Mouse (Mus musculus): ENCODE measurements around the gene Utp14b.
A peak's percentile ranks its signal among the peaks of the same experiment; 100 is the strongest.

Utp14b gene

DNA sequence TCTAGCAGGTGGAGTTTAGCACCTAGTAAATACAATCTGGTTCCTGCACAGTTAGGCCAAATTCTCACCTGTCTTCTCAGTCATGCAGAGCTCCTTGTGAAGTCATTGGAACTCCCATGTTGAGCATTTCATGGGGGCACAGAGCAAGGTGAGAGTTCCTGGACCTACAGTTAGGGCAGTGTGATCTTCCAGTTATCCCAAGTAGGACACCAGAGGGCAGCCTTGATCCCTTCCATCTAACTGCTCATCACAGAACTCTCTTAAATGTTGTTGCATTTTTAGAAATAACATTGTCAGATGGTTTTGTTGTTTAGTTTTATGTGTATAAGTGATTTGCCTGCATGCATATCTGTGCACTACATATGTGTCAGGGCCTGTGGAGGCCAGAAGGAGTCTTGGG, 29.0 kb downstream of the Utp14b start:
- DNase-seq (ENCODE audit: inconsistent ontology term): no peak

DNA sequence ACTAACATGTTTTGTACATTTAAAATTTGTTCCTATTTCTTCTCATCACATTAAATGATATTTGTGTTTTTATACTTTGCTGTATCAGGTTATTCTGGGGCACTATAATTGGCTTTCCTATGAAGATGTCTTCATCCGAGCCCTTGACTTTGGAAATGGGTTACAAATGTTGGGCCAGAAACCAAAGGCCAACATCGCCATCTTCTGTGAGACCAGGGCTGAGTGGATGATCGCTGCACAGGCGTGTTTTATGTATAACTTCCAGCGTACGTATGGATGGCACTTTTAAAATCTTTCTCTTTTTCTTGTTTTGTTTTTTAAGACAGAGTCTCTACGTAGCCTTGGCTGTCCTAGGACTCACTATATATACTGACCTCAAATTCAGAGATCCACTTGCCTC, 30.3 kb downstream of the Utp14b start:
- no peak for DNase-seq (ENCODE audit: inconsistent ontology term)

DNA sequence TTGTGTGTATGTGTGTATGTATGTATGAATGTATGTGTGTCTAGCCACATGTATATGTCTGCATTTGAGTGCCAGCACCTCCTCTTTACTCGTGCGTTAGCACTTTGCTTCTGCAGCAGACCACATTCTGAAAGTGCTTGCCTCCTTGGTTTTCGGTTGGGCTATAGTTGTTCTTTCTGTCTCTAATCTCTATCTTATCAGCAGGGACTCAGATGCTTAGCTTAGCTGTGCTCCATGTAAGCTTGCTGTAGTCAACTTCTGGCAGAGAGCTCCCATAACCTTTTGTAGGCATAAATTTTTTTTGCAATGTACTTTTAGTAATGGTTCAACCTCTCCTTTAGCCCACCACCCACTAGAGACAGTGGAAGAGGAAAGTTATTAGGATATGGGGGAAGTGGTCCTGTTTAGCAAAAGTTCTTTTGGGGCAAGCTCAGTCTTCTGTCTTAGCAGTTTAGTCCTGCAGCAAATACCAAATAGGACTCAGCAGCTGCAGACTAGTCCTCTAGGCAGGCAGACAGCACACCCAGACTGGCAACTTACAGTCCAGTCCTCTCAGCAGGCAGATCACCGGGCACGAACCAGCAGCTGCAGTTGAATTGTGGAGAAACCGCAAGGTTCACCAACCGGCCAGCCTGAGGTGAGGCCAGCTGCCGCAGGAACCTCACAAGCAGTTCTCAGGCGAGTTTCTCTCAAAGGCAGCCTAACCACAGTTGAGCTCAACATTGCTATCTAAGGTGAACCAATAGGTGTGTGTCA, 36.8 kb downstream of the Utp14b start:
- DNase-seq (ENCODE audit: inconsistent ontology term): no peak

DNA sequence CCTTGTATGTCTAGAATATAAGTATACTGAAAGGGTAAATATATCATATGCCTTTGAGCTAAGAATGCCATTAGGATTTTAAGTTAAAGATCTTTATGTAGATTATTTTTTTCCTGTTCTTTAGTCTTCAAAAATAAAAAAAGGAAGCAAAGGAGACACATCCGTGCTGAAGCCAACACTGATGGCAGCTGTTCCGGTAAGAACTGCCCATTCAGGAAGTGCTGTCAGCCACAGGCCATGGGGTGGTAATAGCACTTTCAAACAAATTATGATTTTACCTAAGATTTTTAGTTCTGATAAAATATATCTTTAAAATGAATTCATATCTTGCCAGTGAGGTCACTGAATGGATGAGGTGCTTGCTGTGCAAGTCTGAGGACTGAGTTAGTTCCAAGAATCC, 38.5 kb downstream of the Utp14b start:
- no peak for DNase-seq (ENCODE audit: inconsistent ontology term)

DNA sequence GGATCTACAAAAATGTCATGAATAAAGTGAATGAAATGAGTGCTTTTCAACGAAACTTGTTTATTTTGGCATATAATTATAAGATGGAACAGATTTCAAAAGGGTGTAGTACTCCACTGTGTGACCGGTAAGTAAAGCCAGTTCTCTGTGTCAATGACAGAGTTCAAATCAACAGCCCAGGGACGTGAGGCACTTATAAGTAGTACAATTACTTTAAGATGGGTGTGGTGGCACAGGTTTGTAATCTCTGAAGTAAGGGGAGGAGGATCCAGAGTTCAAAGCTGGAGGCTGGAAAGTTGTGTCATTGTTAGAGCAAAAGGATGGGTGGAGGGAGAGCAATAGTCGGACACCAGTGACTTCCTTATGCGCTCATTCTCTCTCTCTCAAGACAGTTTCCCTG, 39.1 kb downstream of the Utp14b start:
- DNase-seq (ENCODE audit: inconsistent ontology term): no peak

DNA sequence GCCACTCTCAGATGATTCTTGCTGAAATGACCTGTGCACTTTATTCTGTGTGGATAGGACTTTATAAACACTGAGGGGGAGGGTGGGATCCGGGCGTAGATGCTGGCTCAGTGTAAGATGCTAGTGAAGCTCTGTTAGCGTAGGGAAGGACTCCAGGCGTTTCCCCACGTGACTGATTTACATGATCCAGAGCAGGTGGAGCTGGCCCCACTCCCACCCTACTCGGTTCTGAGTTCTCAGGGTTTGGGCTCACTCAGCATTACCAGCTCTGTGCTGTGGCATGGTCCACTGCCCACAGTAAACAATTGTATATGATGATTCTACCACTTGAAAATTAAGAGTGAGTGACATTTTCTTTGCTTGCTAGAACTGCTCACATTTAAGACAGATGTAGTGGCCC, 40.3 kb downstream of the Utp14b start:
- no peak for DNase-seq (ENCODE audit: inconsistent ontology term)

DNA sequence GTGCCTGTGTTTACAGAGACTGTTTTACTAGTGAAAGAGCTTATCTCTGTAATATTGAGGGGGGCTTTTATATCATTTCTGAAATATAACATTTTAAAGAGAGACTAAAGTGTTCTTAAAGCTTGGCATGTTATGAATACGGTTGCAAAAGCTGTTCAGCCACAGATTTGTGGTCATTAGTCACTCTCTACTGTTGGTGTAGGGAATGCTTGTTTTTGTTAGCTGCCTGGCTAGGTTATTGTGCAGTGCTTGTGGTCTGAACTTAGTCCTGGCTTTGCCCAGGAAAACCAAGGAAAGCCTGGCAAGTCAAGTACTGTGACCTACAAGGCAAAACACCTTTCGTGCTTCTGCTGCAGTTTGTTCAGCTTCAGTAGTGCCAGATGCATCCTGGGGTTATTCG, 43.9 kb downstream of the Utp14b start:
- peak; percentile 52 for DNase-seq (ENCODE audit: inconsistent ontology term)

DNA sequence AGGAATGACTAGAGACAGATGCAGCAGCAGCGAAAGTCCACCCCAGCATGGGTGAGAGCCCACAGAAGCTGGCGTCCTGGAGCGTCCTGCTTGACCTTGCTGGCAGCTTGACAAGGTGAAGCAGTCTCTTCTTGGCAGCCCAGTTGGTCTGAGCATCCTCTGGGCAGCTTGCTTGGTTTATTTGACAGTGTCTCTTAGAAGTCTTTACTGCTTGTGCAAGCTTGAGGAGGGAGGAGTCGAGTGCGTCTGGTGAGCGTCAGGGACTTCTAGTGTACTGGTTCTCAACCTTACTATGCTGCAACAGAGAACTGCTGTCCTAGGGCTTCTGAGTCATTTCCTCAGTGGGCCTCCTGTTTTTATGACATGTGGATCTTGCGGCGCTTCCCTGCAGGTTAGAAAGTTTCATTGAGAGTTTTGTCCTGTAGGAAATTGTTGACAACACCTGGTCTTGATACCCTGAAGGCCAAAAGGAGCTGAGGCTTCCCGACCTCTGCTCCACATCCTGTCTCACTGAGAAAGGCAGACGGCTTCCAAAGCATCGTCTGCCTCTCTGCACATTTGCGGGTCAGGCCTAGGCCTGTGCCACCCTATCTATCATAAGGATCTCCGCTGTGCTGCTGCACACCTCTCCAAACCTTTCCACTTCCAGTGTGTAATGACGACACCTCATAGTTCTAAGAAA, 44.6 kb downstream of the Utp14b start:
- DNase-seq (ENCODE audit: inconsistent ontology term): no peak

GRCm38 (mm10) chr1:78702964-78703285, 45.1 kb downstream of the Utp14b start:
- DNase-seq (ENCODE audit: inconsistent ontology term): no peak

- no peak for DNase-seq (ENCODE audit: inconsistent ontology term)
Measured at GRCm38 (mm10) chr1:78706338-78706737, 48.5 kb downstream of the Utp14b start.

DNA sequence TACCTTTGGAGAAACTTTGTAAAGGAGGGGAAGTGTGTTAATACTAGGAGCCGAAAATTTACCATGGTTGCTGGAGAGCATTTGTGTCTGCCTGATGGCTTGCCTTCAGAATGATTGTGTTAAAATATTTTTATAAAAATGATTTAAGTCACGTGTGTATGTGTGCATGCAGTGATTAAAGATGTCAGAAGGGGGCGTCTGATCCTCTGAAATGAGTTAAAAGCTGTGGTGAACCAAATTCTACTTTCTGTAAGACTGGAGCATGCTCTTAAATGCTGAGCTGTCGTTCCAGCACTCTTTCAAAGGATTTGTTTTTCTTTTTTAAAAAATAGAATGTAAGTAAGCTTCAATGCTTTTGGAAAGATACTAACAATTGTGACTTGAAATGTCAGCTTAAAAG, 49.4 kb downstream of the Utp14b start:
- no peak for DNase-seq (ENCODE audit: inconsistent ontology term)

DNA sequence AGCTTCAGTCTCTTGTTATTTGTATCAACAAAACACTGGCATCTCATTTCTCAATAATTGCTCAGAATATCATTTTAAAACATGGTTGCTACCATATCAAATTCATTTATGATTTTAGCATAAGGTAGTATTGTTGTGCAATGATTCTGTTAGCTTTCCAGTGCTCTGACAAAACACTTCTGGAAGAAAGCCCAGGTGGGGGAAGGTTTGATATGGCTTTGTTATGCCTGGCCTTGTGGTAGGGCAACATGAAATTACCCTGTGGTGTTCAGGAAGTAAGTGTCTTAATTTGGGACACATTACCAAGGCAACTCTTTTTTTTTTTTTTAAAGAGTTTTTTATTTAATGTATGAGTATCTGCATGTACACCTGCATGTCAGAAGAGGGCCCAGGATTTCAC, 52.2 kb downstream of the Utp14b start:
- DNase-seq (ENCODE audit: inconsistent ontology term): no peak

GRCm38 (mm10) chr1:78710613-78711329, 52.9 kb downstream of the Utp14b start:
- no peak for DNase-seq (ENCODE audit: inconsistent ontology term)

All from Muller cell, postnatal 12 days (primary cell).